Mouse (Mus musculus) adipose tissue, adult 10 weeks (tissue): Measurements from ENCODE around the gene Endog. TPM values are rescaled to one million over a fixed set of nuclear protein-coding genes. Genes with fewer than 3 reads are reported as not detected.

Experiments
- polyA plus RNA-seq: library from polyadenylated mRNA; stranded (reverse); fragments of 350-450 nt; fragmentation: Illumina TruSeq; extraction: RNeasy Lipid Tissue Mini Kit (QIAGEN cat#74804); gene quantifications from one replicate; pipeline ENCODE4 v1.2.3, GENCODE M21; 2014; ENCODE audit warnings: low read depth, low replicate concordance

Gene Endog
- polyA plus RNA-seq: 14.7 TPM

GRCm38 (mm10) chr2:30171371-30171996 is at the start of gene Endog:
Gene Endog, plus strand, starts transcription at chr2:30171493.

DNA sequence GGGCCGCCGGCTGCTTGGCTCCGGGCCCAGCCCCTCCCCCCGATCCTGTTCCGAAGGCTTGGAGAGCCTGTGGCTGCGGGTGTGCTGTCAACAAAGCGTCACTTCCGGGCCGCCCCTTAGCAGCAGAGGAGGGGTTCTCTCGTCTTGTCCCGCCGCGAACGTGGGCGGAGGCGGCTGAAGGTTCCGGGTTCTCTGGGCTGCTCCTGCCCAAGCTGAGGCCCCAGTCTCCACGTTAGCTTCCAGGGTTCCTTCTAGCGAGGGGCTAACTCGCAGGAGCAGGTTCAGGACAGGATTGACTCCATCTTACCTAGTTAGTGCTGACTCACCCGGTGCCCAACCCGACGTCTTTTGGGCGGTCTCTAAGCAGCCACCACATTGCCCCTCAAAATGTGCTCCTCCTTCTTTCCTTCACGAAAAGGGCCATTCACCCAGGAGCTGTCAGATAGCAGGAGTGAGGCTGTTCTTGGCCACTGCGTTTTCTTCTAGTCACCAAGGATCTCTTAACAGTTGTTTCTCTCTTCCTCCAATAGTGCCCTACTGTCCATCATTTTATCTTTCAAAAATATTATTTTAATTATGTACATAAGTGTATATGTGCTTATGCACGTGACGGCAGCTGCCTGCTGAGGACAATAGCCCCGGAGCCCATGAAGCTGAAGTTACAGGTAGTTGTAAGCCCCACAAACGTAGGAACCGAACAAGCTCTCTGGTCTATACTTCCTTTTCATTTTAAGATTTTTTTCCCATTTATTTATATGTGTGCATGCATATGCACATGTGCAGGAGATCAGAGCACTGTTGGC is 46.6 kb upstream of the Endog start, which contains the start of gene Zer1:
Gene Zer1 (minus strand): TSS at position 114 of the 803 bp plus-strand sequence.

GRCm38 (mm10) chr2:30133613-30134377 is 37.5 kb upstream of the Endog start, which contains the start of gene Tbc1d13:
Gene Tbc1d13, plus strand, starts transcription at chr2:30133746.

DNA sequence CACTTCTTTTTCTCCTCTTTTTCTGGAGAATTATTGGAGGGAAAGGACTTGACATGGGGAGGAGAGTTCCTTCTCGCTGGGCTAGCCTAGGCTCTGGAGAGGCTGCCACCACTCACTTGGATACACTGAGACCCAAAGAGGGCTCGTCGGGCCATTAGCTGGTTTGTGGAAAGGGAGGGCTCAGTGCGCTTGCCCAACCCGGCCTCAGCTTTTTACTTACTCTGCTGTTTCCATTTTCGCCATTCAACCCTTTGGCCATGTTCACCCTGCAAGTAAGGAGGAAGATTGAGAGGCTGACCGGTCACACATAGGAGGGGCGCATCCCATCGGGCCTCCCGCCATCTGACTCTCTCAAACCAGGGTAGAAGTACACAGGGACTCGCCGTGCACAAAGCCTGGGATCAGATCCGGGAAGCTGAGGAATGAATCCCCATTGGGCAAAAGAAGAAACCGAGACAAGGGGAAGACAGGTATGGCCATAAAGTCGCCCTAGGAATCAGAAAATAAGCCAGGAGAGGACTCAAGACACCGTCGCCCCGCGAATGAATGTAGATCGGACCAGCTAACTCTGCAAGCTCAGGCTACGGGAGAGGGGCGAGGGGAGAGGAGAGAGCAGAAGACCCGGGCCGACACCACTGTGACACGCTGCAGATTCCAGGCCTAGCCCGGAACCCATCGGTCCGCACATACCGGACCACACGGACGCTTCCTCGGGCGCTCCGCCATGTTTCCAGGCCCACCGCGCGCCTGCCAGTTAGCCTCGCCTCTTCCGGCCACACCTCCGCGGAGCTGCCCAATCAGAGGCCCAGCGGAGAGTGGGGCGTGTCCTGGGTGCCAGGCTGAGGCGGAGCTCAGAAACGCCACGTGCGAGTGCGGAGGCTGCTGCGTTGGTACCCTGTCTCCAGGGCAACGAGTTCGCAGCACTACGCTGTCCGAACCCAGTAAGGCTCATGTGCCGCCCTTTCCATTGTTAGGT is 6.7 kb downstream of the Endog start, which contains the start of gene Spout1:
Gene Spout1 (minus strand): TSS at position 760 of the 976 bp plus-strand sequence.

GRCm38 (mm10) chr2:30205629-30206357 is 34.5 kb downstream of the Endog start, which contains the start of gene Kyat1:
Gene Kyat1, minus strand, starts transcription at chr2:30205847.

Other genes with a start within 250 kb of the Endog start
- 26.0 TPM for gene Gle1, start 236.1 kb upstream of the Endog start, polyA plus RNA-seq
- 142 TPM for gene Sptan1, start 205.9 kb upstream of the Endog start, polyA plus RNA-seq
- gene Wdr34, start 122.6 kb upstream of the Endog start, polyA plus RNA-seq: 31.1 TPM
- 123 TPM for gene Set, start 114.1 kb upstream of the Endog start, polyA plus RNA-seq
- 7.0 TPM for gene Pkn3, start 93.8 kb upstream of the Endog start, polyA plus RNA-seq
- 20.2 TPM for gene Zdhhc12, start 77.8 kb upstream of the Endog start, polyA plus RNA-seq
- gene Zer1, start 46.9 kb upstream of the Endog start, polyA plus RNA-seq: 34.6 TPM
- gene Tbc1d13, start 37.7 kb upstream of the Endog start, polyA plus RNA-seq: 35.5 TPM
- gene Spout1, start 7.0 kb downstream of the Endog start, polyA plus RNA-seq: 24.3 TPM
- 45.6 TPM for gene Kyat1, start 34.4 kb downstream of the Endog start, polyA plus RNA-seq
- 13.3 TPM for gene Lrrc8a, start 66.2 kb downstream of the Endog start, polyA plus RNA-seq
- 2.3 TPM for gene Gm28035, start 69.1 kb downstream of the Endog start, polyA plus RNA-seq
- gene Phyhd1, start 94.7 kb downstream of the Endog start, polyA plus RNA-seq: 56.8 TPM
- gene Gm28038, start 109.5 kb downstream of the Endog start, polyA plus RNA-seq: not detected
- gene Dolk, start 114.8 kb downstream of the Endog start, polyA plus RNA-seq: 34.9 TPM
- gene Nup188, start 114.9 kb downstream of the Endog start, polyA plus RNA-seq: 21.8 TPM
- gene Sh3glb2, start 187.8 kb downstream of the Endog start, polyA plus RNA-seq: 208 TPM
- 39.4 TPM for gene Miga2, start 192.7 kb downstream of the Endog start, polyA plus RNA-seq
- 24.6 TPM for gene Dolpp1, start 220.8 kb downstream of the Endog start, polyA plus RNA-seq
- 104 TPM for gene Crat, start 244.3 kb downstream of the Endog start, polyA plus RNA-seq
- 140 TPM for gene Ptpa, start 244.5 kb downstream of the Endog start, polyA plus RNA-seq